Mouse (Mus musculus): Measurements from ENCODE around the gene Zim1.

DNA sequence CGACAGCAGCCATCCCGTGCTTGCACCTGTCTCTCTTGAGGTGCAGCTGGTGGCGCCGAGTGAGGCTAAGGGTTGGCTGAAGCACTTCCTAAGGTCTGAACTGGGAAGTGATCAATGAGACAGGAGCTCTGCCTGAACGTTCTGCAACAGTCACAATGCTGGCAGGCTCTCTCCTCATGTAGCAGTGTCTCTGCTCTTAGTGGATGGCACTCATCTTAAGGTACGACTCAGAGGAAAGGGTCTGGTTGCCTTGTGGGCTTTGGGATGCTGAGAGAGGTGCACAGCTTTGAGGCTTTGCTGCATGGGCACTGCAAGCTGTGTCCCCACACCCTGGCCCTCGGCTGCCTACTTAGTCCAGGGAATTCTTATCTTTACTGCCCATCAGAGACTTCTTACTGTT, 45.0 kb downstream of the Zim1 start:
- TF ChIP-seq POLR2A (IDR thresholded peaks at IDR 0.05; ENCODE audit: borderline replicate concordance, extremely low read depth, insufficient read depth, insufficient read length, poor library complexity, severe bottlenecking), result no peak
- no peak for TF ChIP-seq CTCF (IDR thresholded peaks at IDR 0.05; ENCODE audit: borderline replicate concordance, extremely low read depth, insufficient read depth, insufficient read length)

All from brain, embryonic 14.5 days (tissue).